Mouse (Mus musculus): ENCODE data around the gene Loxl1. TPM values are rescaled to one million over a fixed set of nuclear protein-coding genes. Genes with fewer than 3 reads are reported as not detected.
"Not testable (repeated sequence)": the region's sequence is repeated elsewhere in the genome, so short reads cannot be mapped to it uniquely, and the experiment has no call there.

Gene Loxl1
- polyA plus RNA-seq, 1 experiment from 2014 or later = 1.2 TPM

GRCm38 (mm10) chr9:58253033-58253804 is 59.8 kb downstream of the Loxl1 start, which contains the start of gene Stoml1:
TSS of gene Stoml1 (plus strand) at chr9:58253164.
- Histone ChIP-seq H3K27me3 (ENCODE audit: control insufficient read depth, insufficient read depth, low read length) (no peaks in the 10 kb centered on the region), H3K9me3 (ENCODE audit: control insufficient read depth, low read length) (no peaks in the 10 kb centered on the region), H3K9ac (replicated peaks; ENCODE audit: low read depth, low read length) (peak within 1 kb of the TSS; percentile 86), H3K27ac (ENCODE audit: low read depth, low read length) (peak within 1 kb of the TSS; percentile 75), H3K4me1 (ENCODE audit: control insufficient read depth, insufficient read depth, low read length) (peaks cover 5% of the 10 kb centered on the region; the same call in 1 of the 2 replicates), H3K4me3 (ENCODE audit: low read depth, low read length) (peak within 1 kb of the TSS; percentile 88), H3K36me3 (ENCODE audit: control insufficient read depth, insufficient read depth, low read length) (0 out of 2 replicates have a peak, but pooled peaks cover 9% of the 10 kb centered on the region), H3K4me2 (ENCODE audit: low read depth, low read length) (peak within 1 kb of the TSS; percentile 76)
- ATAC-seq (ENCODE audit: low read depth) = peak; percentile 98
- under 1% methylated on average over 31 of the region's 31 CpGs for WGBS

DNA sequence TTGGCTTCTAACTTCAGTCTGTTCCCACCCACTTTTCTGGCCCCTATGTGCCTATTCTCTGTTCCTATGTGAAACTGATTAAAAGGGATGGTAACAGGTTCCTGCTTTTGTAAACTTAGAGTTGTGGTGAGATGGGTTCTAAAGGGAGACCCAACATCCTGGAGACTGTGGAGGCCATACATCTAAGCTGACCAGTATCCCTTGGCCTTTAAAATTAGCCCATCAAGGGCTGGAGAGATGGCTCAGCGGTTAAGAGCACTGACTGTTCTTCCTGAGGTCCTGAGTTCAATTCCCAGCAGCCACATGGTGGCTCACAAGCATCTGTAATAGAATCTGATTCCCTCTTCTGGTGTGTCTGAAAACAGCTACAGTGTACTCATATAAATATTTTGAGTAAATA is 62.3 kb downstream of the Loxl1 start:
- not testable (repeated sequence) for H3K27me3 ChIP-seq (ENCODE audit: control insufficient read depth, insufficient read depth, low read length); H3K4me2 ChIP-seq (ENCODE audit: low read depth, low read length); H3K9ac ChIP-seq (replicated peaks; ENCODE audit: low read depth, low read length); H3K9me3 ChIP-seq (ENCODE audit: control insufficient read depth, low read length); H3K27ac ChIP-seq (ENCODE audit: low read depth, low read length); H3K4me3 ChIP-seq (ENCODE audit: low read depth, low read length); H3K4me1 ChIP-seq (ENCODE audit: control insufficient read depth, insufficient read depth, low read length); H3K36me3 ChIP-seq (ENCODE audit: control insufficient read depth, insufficient read depth, low read length); ATAC-seq (ENCODE audit: low read depth)
- 100% methylated on average over 1 of the region's 1 CpGs for whole genome bisulfite sequencing

GRCm38 (mm10) chr9:58250322-58250721 is 62.7 kb downstream of the Loxl1 start:
- H3K4me3 ChIP-seq (ENCODE audit: low read depth, low read length) = no peak overlapping the region
- no peak for ATAC-seq (ENCODE audit: low read depth)
- 0 out of 2 replicates have a peak overlapping the region, but pooled peaks have one; percentile 12 for H3K27ac ChIP-seq (ENCODE audit: low read depth, low read length)
- H3K4me2 ChIP-seq (ENCODE audit: low read depth, low read length) = peak overlapping the region; percentile 52; the same call in 1 of the 2 replicates
- no peaks in the 10 kb centered on the region for H3K9me3 ChIP-seq (ENCODE audit: control insufficient read depth, low read length)
- no peaks in the 10 kb centered on the region for H3K36me3 ChIP-seq (ENCODE audit: control insufficient read depth, insufficient read depth, low read length)
- 74% methylated on average over 8 of the region's 8 CpGs for WGBS
- no peak overlapping the region for H3K9ac ChIP-seq (replicated peaks; ENCODE audit: low read depth, low read length)
- no peaks in the 10 kb centered on the region for H3K27me3 ChIP-seq (ENCODE audit: control insufficient read depth, insufficient read depth, low read length)
- H3K4me1 ChIP-seq (ENCODE audit: control insufficient read depth, insufficient read depth, low read length) = peaks cover 9% of the 10 kb centered on the region; the same call in 1 of the 2 replicates

DNA sequence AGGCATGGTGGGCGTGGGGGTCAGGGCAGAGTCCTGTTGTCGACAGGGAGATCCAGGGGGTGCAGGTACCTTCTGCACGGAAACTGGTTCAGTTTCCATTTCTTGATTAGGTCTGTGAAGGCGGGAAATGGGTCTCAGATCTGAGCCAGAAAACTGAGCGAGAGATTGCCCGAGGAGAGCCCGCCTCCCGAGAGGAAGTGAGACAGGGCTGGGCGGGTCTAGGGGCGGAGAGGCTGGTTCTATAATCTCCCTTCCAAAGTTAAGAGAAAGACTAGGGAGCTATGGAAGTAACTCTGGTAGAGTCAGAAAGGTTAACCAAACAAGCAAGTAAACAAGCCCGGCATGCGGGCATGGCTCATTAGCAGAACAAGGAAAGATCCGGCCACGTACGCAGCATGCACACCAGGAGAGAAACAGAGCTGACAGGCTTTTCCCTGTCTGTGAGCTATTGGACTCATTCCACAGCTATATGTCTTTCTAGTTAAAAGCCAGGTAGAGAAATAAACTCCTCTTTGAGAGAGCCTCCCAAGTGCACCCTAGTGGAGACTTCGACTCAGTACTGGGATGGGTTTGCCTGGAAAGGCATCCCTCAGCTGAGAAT is 63.3 kb downstream of the Loxl1 start, which contains the start of gene Pml:
Gene Pml (minus strand): TSS at position 195 of the 601 bp plus-strand sequence.
- no peak for ATAC-seq (ENCODE audit: low read depth)
- H3K27me3 ChIP-seq (ENCODE audit: control insufficient read depth, insufficient read depth, low read length) = no peaks in the 10 kb centered on the region
- WGBS = 3% methylated on average over 16 of the region's 16 CpGs

DNA sequence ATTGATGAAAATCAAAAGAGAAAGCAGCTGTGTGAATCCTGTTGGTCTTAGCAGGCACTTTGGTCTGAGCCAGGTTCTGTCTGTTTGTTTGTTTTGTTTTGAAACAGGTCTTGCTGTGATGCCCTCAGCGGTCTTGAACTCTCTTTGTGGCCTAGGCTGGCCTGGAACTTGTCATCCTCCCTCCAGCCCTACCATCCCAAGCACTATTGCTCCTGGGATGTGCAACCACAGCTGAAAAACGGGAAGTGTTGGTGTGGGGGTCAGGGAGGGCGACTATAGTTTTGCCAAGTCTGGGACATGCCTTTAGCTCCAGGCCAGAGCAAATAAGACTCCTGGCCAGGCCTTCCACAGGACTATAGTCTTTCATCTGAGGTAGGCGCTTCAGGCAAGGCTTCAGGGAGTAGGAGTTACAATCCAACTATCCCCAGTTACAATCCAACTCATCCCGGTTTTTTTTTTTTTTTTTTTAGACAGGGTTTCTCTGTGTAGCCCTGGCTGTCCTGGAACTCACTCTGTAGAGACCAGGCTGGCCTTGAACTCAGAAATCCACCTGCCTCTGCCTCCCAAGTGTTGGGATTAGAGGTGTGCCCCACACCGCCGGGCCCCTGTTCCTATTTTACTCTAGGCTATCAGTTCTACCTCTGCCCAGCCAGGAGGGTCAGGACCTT is 64.1 kb downstream of the Loxl1 start:
- no peaks in the 10 kb centered on the region for H3K36me3 ChIP-seq (ENCODE audit: control insufficient read depth, insufficient read depth, low read length)
- H3K9ac ChIP-seq (replicated peaks; ENCODE audit: low read depth, low read length) = peak overlapping the region; percentile 39; the same call in 1 of the 2 replicates
- H3K4me2 ChIP-seq (ENCODE audit: low read depth, low read length) = peak overlapping the region; percentile 52
- no peak overlapping the region for H3K27ac ChIP-seq (ENCODE audit: low read depth, low read length)
- no peaks in the 10 kb centered on the region for H3K27me3 ChIP-seq (ENCODE audit: control insufficient read depth, insufficient read depth, low read length)
- H3K9me3 ChIP-seq (ENCODE audit: control insufficient read depth, low read length) = no peaks in the 10 kb centered on the region
- WGBS = 50% methylated on average over 7 of the region's 7 CpGs
- peaks cover 8% of the 10 kb centered on the region; the same call in 1 of the 2 replicates for H3K4me1 ChIP-seq (ENCODE audit: control insufficient read depth, insufficient read depth, low read length)
- peak overlapping the region; percentile 29; the same call in 1 of the 2 replicates for H3K4me3 ChIP-seq (ENCODE audit: low read depth, low read length)
- no peak for ATAC-seq (ENCODE audit: low read depth)

More for the DNA sequence above, 63.3 kb downstream of the Loxl1 start, which contains the start of gene Pml:
- 0 out of 2 replicates have a peak within 1 kb of the TSS, but pooled peaks have one; percentile 12 for H3K27ac ChIP-seq (ENCODE audit: low read depth, low read length)
- H3K9me3 ChIP-seq (ENCODE audit: control insufficient read depth, low read length) = no peaks in the 10 kb centered on the region
- H3K4me2 ChIP-seq (ENCODE audit: low read depth, low read length) = peak within 1 kb of the TSS; percentile 52
- peaks cover 9% of the 10 kb centered on the region; the same call in 1 of the 2 replicates for H3K4me1 ChIP-seq (ENCODE audit: control insufficient read depth, insufficient read depth, low read length)
- peak within 1 kb of the TSS; percentile 39; the same call in 1 of the 2 replicates for H3K9ac ChIP-seq (replicated peaks; ENCODE audit: low read depth, low read length)
- H3K4me3 ChIP-seq (ENCODE audit: low read depth, low read length) = peak within 1 kb of the TSS; percentile 29
- H3K36me3 ChIP-seq (ENCODE audit: control insufficient read depth, insufficient read depth, low read length) = no peaks in the 10 kb centered on the region

DNA sequence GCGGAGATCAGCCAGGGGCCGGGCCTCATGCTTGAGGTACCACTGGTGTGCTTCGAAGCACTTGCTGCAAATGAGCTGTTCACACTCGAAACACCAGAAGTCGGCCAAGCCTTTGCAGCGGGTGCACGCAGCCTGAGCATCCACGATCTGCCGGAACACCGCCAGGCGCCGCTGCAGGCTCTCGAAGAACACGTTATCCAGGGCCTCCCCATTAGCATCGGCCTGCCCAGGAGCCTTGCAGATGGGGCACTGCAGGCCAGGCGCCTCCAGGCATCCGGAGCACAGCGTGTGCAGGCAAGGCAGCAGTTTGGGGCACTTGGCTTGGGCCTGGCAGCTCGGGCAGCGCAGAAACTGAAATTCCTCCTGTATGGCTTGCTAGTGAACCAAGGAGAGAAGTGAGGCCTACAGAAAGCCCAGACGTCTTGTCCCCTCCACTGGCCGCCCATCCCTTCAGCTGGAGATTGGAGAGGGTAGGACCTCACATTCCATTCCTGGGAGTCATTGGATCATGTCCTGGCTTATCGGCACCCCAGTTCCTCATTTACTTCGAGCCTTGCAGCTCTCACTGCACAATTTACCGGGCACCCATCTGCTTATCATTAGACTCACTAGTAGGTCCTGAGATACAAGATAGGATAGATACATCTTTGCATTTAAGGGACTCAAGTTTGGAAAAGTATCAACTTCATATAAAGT is 65.8 kb downstream of the Loxl1 start:
- 15% methylated on average over 25 of the region's 25 CpGs for WGBS
- peak; percentile 87 for ATAC-seq (ENCODE audit: low read depth)
- Histone ChIP-seq H3K27ac (ENCODE audit: low read depth, low read length) (no peak overlapping the region), H3K36me3 (ENCODE audit: control insufficient read depth, insufficient read depth, low read length) (no peaks in the 10 kb centered on the region), H3K4me1 (ENCODE audit: control insufficient read depth, insufficient read depth, low read length) (peaks cover 12% of the 10 kb centered on the region), H3K27me3 (ENCODE audit: control insufficient read depth, insufficient read depth, low read length) (no peaks in the 10 kb centered on the region), H3K9me3 (ENCODE audit: control insufficient read depth, low read length) (no peaks in the 10 kb centered on the region), H3K4me2 (ENCODE audit: low read depth, low read length) (peak overlapping the region; percentile 33), H3K9ac (replicated peaks; ENCODE audit: low read depth, low read length) (peak overlapping the region; percentile 41), H3K4me3 (ENCODE audit: low read depth, low read length) (no peak overlapping the region)

DNA sequence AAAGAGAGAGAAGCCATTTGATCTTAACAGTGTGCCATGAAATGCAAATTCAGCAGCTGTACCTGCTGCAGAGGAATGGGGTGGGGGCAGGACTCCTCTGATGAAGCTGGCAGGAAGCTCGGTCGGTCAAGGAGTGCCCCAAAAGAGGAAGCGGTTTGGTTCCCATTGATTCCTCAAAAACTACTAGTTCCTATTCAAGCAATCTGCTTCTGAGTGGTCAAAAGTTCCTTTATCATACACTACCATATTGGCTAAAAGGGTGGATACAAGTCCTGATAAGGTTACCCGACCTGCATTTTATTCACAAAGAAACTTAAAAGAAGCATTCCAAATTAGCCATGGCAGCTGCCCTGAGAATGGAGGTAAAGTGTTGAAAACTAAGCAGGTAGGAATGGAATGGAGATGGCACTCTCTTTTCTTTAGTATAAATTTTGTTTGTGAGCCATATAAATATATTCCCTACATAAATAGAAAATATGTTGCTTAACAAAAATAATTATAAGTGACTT is 66.8 kb downstream of the Loxl1 start:
- 45% methylated on average over 4 of the region's 4 CpGs for WGBS
- Histone ChIP-seq H3K9ac (replicated peaks; ENCODE audit: low read depth, low read length) (no peak overlapping the region), H3K36me3 (ENCODE audit: control insufficient read depth, insufficient read depth, low read length) (no peaks in the 10 kb centered on the region), H3K4me2 (ENCODE audit: low read depth, low read length) (no peak overlapping the region), H3K4me3 (ENCODE audit: low read depth, low read length) (no peak overlapping the region), H3K27ac (ENCODE audit: low read depth, low read length) (no peak overlapping the region), H3K9me3 (ENCODE audit: control insufficient read depth, low read length) (no peaks in the 10 kb centered on the region), H3K4me1 (ENCODE audit: control insufficient read depth, insufficient read depth, low read length) (peaks cover 17% of the 10 kb centered on the region), H3K27me3 (ENCODE audit: control insufficient read depth, insufficient read depth, low read length) (no peaks in the 10 kb centered on the region)
- no peak for ATAC-seq (ENCODE audit: low read depth)

GRCm38 (mm10) chr9:58243696-58244095 is 69.3 kb downstream of the Loxl1 start:
- peaks cover 15% of the 10 kb centered on the region for H3K4me1 ChIP-seq (ENCODE audit: control insufficient read depth, insufficient read depth, low read length)
- H3K27ac ChIP-seq (ENCODE audit: low read depth, low read length) = no peak overlapping the region
- H3K4me3 ChIP-seq (ENCODE audit: low read depth, low read length) = no peak overlapping the region
- no peak overlapping the region for H3K4me2 ChIP-seq (ENCODE audit: low read depth, low read length)
- no peak for ATAC-seq (ENCODE audit: low read depth)
- H3K9ac ChIP-seq (replicated peaks; ENCODE audit: low read depth, low read length) = no peak overlapping the region
- WGBS = 88% methylated on average over 6 of the region's 6 CpGs
- H3K36me3 ChIP-seq (ENCODE audit: control insufficient read depth, insufficient read depth, low read length) = no peaks in the 10 kb centered on the region
- H3K27me3 ChIP-seq (ENCODE audit: control insufficient read depth, insufficient read depth, low read length) = no peaks in the 10 kb centered on the region
- H3K9me3 ChIP-seq (ENCODE audit: control insufficient read depth, low read length) = no peaks in the 10 kb centered on the region
